Comparison of ENCODE assay signal across 19 mouse cellular contexts in genomic region chr11:71764743-71765142, GRCm38 (mm10). TPM values are rescaled to one million over a fixed set of nuclear protein-coding genes. Genes with fewer than 3 reads are reported as not detected.
DNase-seq lines count a peak whose midpoint lies in the region; ATAC-seq and TF ChIP-seq lines count a peak whose summit lies in the region.
"Had no signal": no experiment of that assay in that cellular context is flagged by ENCODE, and none has a peak within 500 bp of the region (broad histone marks: within the 10 kb centered on the region; RNA-seq: fewer than 3 reads in every experiment).

No protein-coding gene starts in this region.

- WGBS in hindbrain, embryonic 10.5 days = 71% methylated on average over 2 of the region's 2 CpGs
- 79% methylated on average over 2 of the region's 2 CpGs for WGBS in hindbrain, embryonic 11.5 days
- WGBS in midbrain, embryonic 10.5 days = 76% methylated on average over 2 of the region's 2 CpGs
- 78% methylated on average over 2 of the region's 2 CpGs for WGBS in midbrain, postnatal 0 days
- 78% methylated on average over 2 of the region's 2 CpGs for WGBS in hindbrain, embryonic 14.5 days
- WGBS in midbrain, embryonic 15.5 days = 78% methylated on average over 2 of the region's 2 CpGs

- H3K27ac ChIP-seq in hindbrain, embryonic 10.5 days = peak overlapping the region; percentile 86
- H3K27ac ChIP-seq in hindbrain, embryonic 11.5 days (ENCODE audit: low read depth, low read length) = no peak overlapping the region
- H3K27ac ChIP-seq in midbrain, embryonic 10.5 days (replicated peaks) = peak overlapping the region; percentile 86
- no peak overlapping the region for H3K27ac ChIP-seq in midbrain, postnatal 0 days (ENCODE audit: low read depth, low read length)
- H3K27ac ChIP-seq in hindbrain, embryonic 14.5 days = peak overlapping the region; percentile 82; the same call in 1 of the 2 replicates
- H3K27ac ChIP-seq in midbrain, embryonic 15.5 days = 0 out of 2 replicates have a peak overlapping the region, but pooled peaks have one; percentile 58
- H3K27ac ChIP-seq: heart, embryonic 13.5 days had no signal

- H3K4me2 ChIP-seq in hindbrain, embryonic 11.5 days (replicated peaks; ENCODE audit: low read depth, low read length) = no peak overlapping the region
- no peak overlapping the region for H3K4me2 ChIP-seq in midbrain, postnatal 0 days (ENCODE audit: low read depth, low read length, poor library complexity, severe bottlenecking)
- no peak overlapping the region for H3K4me2 ChIP-seq in hindbrain, embryonic 14.5 days (replicated peaks)
- H3K4me2 ChIP-seq in midbrain, embryonic 15.5 days = no peak overlapping the region
- H3K4me2 ChIP-seq: heart, embryonic 13.5 days had no signal

- H3K27me3 ChIP-seq in hindbrain, embryonic 10.5 days (ENCODE audit: insufficient read depth, poor library complexity, severe bottlenecking) = no peaks in the 10 kb centered on the region; the same call in 1 of the 2 replicates
- no peaks in the 10 kb centered on the region for H3K27me3 ChIP-seq in hindbrain, embryonic 11.5 days (ENCODE audit: control insufficient read depth, insufficient read depth, low read length)
- H3K27me3 ChIP-seq in midbrain, embryonic 10.5 days (ENCODE audit: low read depth, poor library complexity, severe bottlenecking) = no peaks in the 10 kb centered on the region
- no peaks in the 10 kb centered on the region for H3K27me3 ChIP-seq in midbrain, postnatal 0 days (ENCODE audit: insufficient read depth, low read length)
- H3K27me3 ChIP-seq in hindbrain, embryonic 14.5 days (ENCODE audit: control insufficient read depth, insufficient read depth, low read length) = no peaks in the 10 kb centered on the region
- H3K27me3 ChIP-seq in midbrain, embryonic 15.5 days (replicated peaks) = no peaks in the 10 kb centered on the region
- H3K27me3 ChIP-seq: heart, embryonic 13.5 days had no signal

- no peak for ATAC-seq in hindbrain, embryonic 11.5 days (ENCODE audit: low FRiP score)
- ATAC-seq in midbrain, postnatal 0 days (ENCODE audit: low FRiP score) = no peak
- no peak for ATAC-seq in hindbrain, embryonic 14.5 days (ENCODE audit: low FRiP score)
- ATAC-seq in midbrain, embryonic 15.5 days (replicated peaks) = no peak
- ATAC-seq: inflammation-experienced regulatory T-cells, adult 6 months; lung, postnatal 0 days had no signal

- peaks cover 74% of the 10 kb centered on the region for H3K36me3 ChIP-seq in hindbrain, embryonic 10.5 days
- no peaks in the 10 kb centered on the region for H3K36me3 ChIP-seq in hindbrain, embryonic 11.5 days (ENCODE audit: control insufficient read depth, insufficient read depth, low read length)
- peaks cover 77% of the 10 kb centered on the region for H3K36me3 ChIP-seq in midbrain, embryonic 10.5 days
- peaks cover 28% of the 10 kb centered on the region for H3K36me3 ChIP-seq in midbrain, postnatal 0 days (ENCODE audit: insufficient read depth, low read length)
- peaks cover 25% of the 10 kb centered on the region for H3K36me3 ChIP-seq in hindbrain, embryonic 14.5 days (replicated peaks; ENCODE audit: control insufficient read depth, insufficient read depth)
- peaks cover 7% of the 10 kb centered on the region; the same call in 1 of the 2 replicates for H3K36me3 ChIP-seq in midbrain, embryonic 15.5 days (replicated peaks)
- H3K36me3 ChIP-seq: heart, embryonic 13.5 days had no signal

- H3K4me1 ChIP-seq in hindbrain, embryonic 10.5 days (replicated peaks) = peaks cover 67% of the 10 kb centered on the region
- H3K4me1 ChIP-seq in hindbrain, embryonic 11.5 days (replicated peaks; ENCODE audit: control insufficient read depth, insufficient read depth, low read length) = peaks cover 4% of the 10 kb centered on the region
- peaks cover 63% of the 10 kb centered on the region for H3K4me1 ChIP-seq in midbrain, embryonic 10.5 days
- 0 out of 2 replicates have a peak, but pooled peaks cover 2% of the 10 kb centered on the region for H3K4me1 ChIP-seq in midbrain, postnatal 0 days (ENCODE audit: insufficient read depth, low read length)
- H3K4me1 ChIP-seq in hindbrain, embryonic 14.5 days (replicated peaks; ENCODE audit: control insufficient read depth, insufficient read depth, low read length) = peaks cover 34% of the 10 kb centered on the region
- H3K4me1 ChIP-seq in midbrain, embryonic 15.5 days = peaks cover 41% of the 10 kb centered on the region
- H3K4me1 ChIP-seq: heart, embryonic 13.5 days had no signal

- H3K4me3 ChIP-seq in hindbrain, embryonic 10.5 days = no peak overlapping the region
- no peak overlapping the region for H3K4me3 ChIP-seq in hindbrain, embryonic 11.5 days (ENCODE audit: low read depth, low read length)
- no peak overlapping the region for H3K4me3 ChIP-seq in midbrain, embryonic 10.5 days
- H3K4me3 ChIP-seq in midbrain, postnatal 0 days (ENCODE audit: low read depth, low read length) = no peak overlapping the region
- H3K4me3 ChIP-seq in hindbrain, embryonic 14.5 days (replicated peaks; ENCODE audit: low read length) = no peak overlapping the region
- no peak overlapping the region for H3K4me3 ChIP-seq in midbrain, embryonic 15.5 days
- H3K4me3 ChIP-seq: heart, embryonic 13.5 days had no signal

- no peak overlapping the region for H3K9ac ChIP-seq in hindbrain, embryonic 11.5 days (ENCODE audit: low read depth, low read length)
- H3K9ac ChIP-seq in midbrain, postnatal 0 days (replicated peaks; ENCODE audit: low read length, poor library complexity, severe bottlenecking) = no peak overlapping the region
- no peak overlapping the region for H3K9ac ChIP-seq in hindbrain, embryonic 14.5 days
- no peak overlapping the region for H3K9ac ChIP-seq in midbrain, embryonic 15.5 days
- H3K9ac ChIP-seq: heart, embryonic 13.5 days had no signal

- intact Hi-C loops in left cerebral cortex, postnatal 36 days (cut with DNase I) = no loop called here

- DNase-seq in hindbrain, embryonic 10.5 days (ENCODE audit: low spot score) = no peak
- DNase-seq in hindbrain, embryonic 11.5 days (ENCODE audit: low spot score) = no peak
- no peak for DNase-seq in midbrain, embryonic 10.5 days (ENCODE audit: low spot score)
- no peak for DNase-seq in midbrain, postnatal 0 days (ENCODE audit: low spot score)
- no peak for DNase-seq in hindbrain, embryonic 14.5 days (ENCODE audit: low spot score)
- DNase-seq in left cerebral cortex, postnatal 36 days (ENCODE audit: low spot score in 2 of 2) = no peak
- DNase-seq: adrenal gland, postnatal 25 days; cerebellum, adult 8-10 months; cerebellum, postnatal 36 days; gastrocnemius, postnatal 10 days; kidney, adult 18-20 months; retina, postnatal 1 day had no signal

- no peak for TF ChIP-seq CTCF in midbrain, postnatal 0 days (IDR thresholded peaks at IDR 0.05)

- no peaks in the 10 kb centered on the region for H3K9me3 ChIP-seq in hindbrain, embryonic 10.5 days
- H3K9me3 ChIP-seq in hindbrain, embryonic 11.5 days (ENCODE audit: control insufficient read depth, low read length) = no peaks in the 10 kb centered on the region
- H3K9me3 ChIP-seq in midbrain, embryonic 10.5 days (replicated peaks) = no peaks in the 10 kb centered on the region
- H3K9me3 ChIP-seq in midbrain, postnatal 0 days (ENCODE audit: low read length) = no peaks in the 10 kb centered on the region
- no peaks in the 10 kb centered on the region for H3K9me3 ChIP-seq in hindbrain, embryonic 14.5 days (ENCODE audit: control insufficient read depth, low read length)
- no peaks in the 10 kb centered on the region for H3K9me3 ChIP-seq in midbrain, embryonic 15.5 days
- H3K9me3 ChIP-seq: heart, embryonic 13.5 days had no signal

RNA-seq across cellular contexts. Expression of gene Wscd1, which starts 15.0 kb away (rescaled TPM):
- polyA plus RNA-seq in hindbrain, embryonic 10.5 days (2016; fragmentation: Nextera tagmentation; extraction: Ambion mirVana) = 52.4 and 69.5 TPM in 2 replicates
- 31.8 and 40.5 TPM in 2 replicates for polyA plus RNA-seq in hindbrain, embryonic 11.5 days (2014; fragmentation: Nextera tagmentation; extraction: Ambion mirVana)
- 61.5 and 86.9 TPM in 2 replicates for polyA plus RNA-seq in midbrain, embryonic 10.5 days (2016; fragmentation: Nextera tagmentation; extraction: Ambion mirVana)
- 143 and 167 TPM in 2 replicates for total RNA-seq in midbrain, postnatal 0 days (2014; rRNA removed)
- 81.5 and 82.4 TPM in 2 replicates for polyA plus RNA-seq in midbrain, postnatal 0 days (2015; fragmentation: Nextera tagmentation; extraction: Ambion mirVana)
- polyA plus RNA-seq in hindbrain, embryonic 14.5 days (2014; fragmentation: Nextera tagmentation; extraction: Ambion mirVana) = 55.1 and 61.2 TPM in 2 replicates
- 86.4 and 95.0 TPM in 2 replicates for polyA plus RNA-seq in midbrain, embryonic 15.5 days (2015; fragmentation: Nextera tagmentation; extraction: Ambion mirVana)
- total RNA-seq in left cerebral cortex, postnatal 36 days (2021) = 10 to 100 TPM; 55.3 to 69.7 TPM
- total RNA-seq: granulocyte monocyte progenitor cell, adult 5-6 weeks; megakaryocyte, adult 5-6 weeks had no signal
- polyA plus RNA-seq: C2C12; inflammation-experienced regulatory T-cells, adult 6 months had no signal

Comparison
In these comparisons a context has a peak if more than half of its experiments do, and no peak if none do; other contexts are left out.
1. H3K27ac ChIP-seq: peak in hindbrain, embryonic 10.5 days (single experiment), midbrain, embryonic 10.5 days (single experiment), hindbrain, embryonic 14.5 days (single experiment) and midbrain, embryonic 15.5 days (single experiment); none in hindbrain, embryonic 11.5 days (single experiment) and midbrain, postnatal 0 days (single experiment).